Mouse (Mus musculus): ENCODE measurements at regions not wholly inside any gene's neighbourhood (a gene's known extent, or its start where the extent isn't known, plus 50 kb on each side); places are given as distances from the start of the nearest gene placed in this dataset.
"Not testable (repeated sequence)": the region's sequence is repeated elsewhere in the genome, so short reads cannot be mapped to it uniquely, and the experiment has no call there.

- TF ChIP-seq MAX (IDR thresholded peaks at IDR 0.05) (no peak), FOSL1 (IDR thresholded peaks at IDR 0.05; ENCODE audit: insufficient read depth, low read length, poor library complexity, severe bottlenecking) (no peak), USF1 (IDR thresholded peaks at IDR 0.05; ENCODE audit: low read depth) (no peak), MYOG (IDR thresholded peaks at IDR 0.05; ENCODE audit: control insufficient read depth, extremely low read depth, insufficient read length) (no peak), CTCF (IDR thresholded peaks at IDR 0.05; ENCODE audit: control insufficient read depth, insufficient read depth, insufficient read length) (no peak), MYOD1 (IDR thresholded peaks at IDR 0.05; ENCODE audit: control insufficient read depth, insufficient read length, low read depth) (no peak), CEBPB (IDR thresholded peaks at IDR 0.05; ENCODE audit: low read depth) (no peak)
- Histone ChIP-seq H3ac (ENCODE audit: control insufficient read depth, insufficient read length, low read depth) (no peak overlapping the region), H3K79me2 (ENCODE audit: control insufficient read depth, insufficient read depth) (no peaks in the 10 kb centered on the region), H3K79me3 (ENCODE audit: low read depth) (no peaks in the 10 kb centered on the region), H3K27me3 (ENCODE audit: control insufficient read depth, insufficient read depth, insufficient read length) (no peaks in the 10 kb centered on the region), H3K36me3 (ENCODE audit: control insufficient read depth, insufficient read depth) (no peaks in the 10 kb centered on the region), H3K4me3 (ENCODE audit: insufficient read depth, poor library complexity, severe bottlenecking) (no peak overlapping the region)
Observed at GRCm38 (mm10) chr10:108111398-108111797, 50.6 kb upstream of the Ppp1r12a start.

GRCm38 (mm10) chr10:108110891-108111290 lies 51.1 kb upstream of the Ppp1r12a start:
- Histone ChIP-seq H3K36me3 (ENCODE audit: control insufficient read depth, insufficient read depth) (no peaks in the 10 kb centered on the region), H3K27me3 (ENCODE audit: control insufficient read depth, insufficient read depth, insufficient read length) (no peaks in the 10 kb centered on the region), H3K79me2 (ENCODE audit: control insufficient read depth, insufficient read depth) (no peaks in the 10 kb centered on the region), H3K4me3 (ENCODE audit: insufficient read depth, poor library complexity, severe bottlenecking) (no peak overlapping the region), H3ac (ENCODE audit: control insufficient read depth, insufficient read length, low read depth) (no peak overlapping the region), H3K79me3 (ENCODE audit: low read depth) (no peaks in the 10 kb centered on the region)
- TF ChIP-seq MYOD1 (IDR thresholded peaks at IDR 0.05; ENCODE audit: control insufficient read depth, insufficient read length, low read depth) (no peak), USF1 (IDR thresholded peaks at IDR 0.05; ENCODE audit: low read depth) (no peak), FOSL1 (IDR thresholded peaks at IDR 0.05; ENCODE audit: insufficient read depth, low read length, poor library complexity, severe bottlenecking) (no peak), CTCF (IDR thresholded peaks at IDR 0.05; ENCODE audit: control insufficient read depth, insufficient read depth, insufficient read length) (no peak), MYOG (IDR thresholded peaks at IDR 0.05; ENCODE audit: control insufficient read depth, extremely low read depth, insufficient read length) (no peak), CEBPB (IDR thresholded peaks at IDR 0.05; ENCODE audit: low read depth) (no peak), MAX (IDR thresholded peaks at IDR 0.05) (no peak)

GRCm38 (mm10) chr10:108110197-108110596 lies 51.8 kb upstream of the Ppp1r12a start:
- Histone ChIP-seq H3K79me3 (ENCODE audit: low read depth) (no peaks in the 10 kb centered on the region), H3K79me2 (ENCODE audit: control insufficient read depth, insufficient read depth) (no peaks in the 10 kb centered on the region), H3K27me3 (ENCODE audit: control insufficient read depth, insufficient read depth, insufficient read length) (no peaks in the 10 kb centered on the region), H3K36me3 (ENCODE audit: control insufficient read depth, insufficient read depth) (no peaks in the 10 kb centered on the region), H3K4me3 (ENCODE audit: insufficient read depth, poor library complexity, severe bottlenecking) (no peak overlapping the region), H3ac (ENCODE audit: control insufficient read depth, insufficient read length, low read depth) (no peak overlapping the region)
- TF ChIP-seq MAX (IDR thresholded peaks at IDR 0.05) (no peak), CEBPB (IDR thresholded peaks at IDR 0.05; ENCODE audit: low read depth) (no peak), CTCF (IDR thresholded peaks at IDR 0.05; ENCODE audit: control insufficient read depth, insufficient read depth, insufficient read length) (no peak), FOSL1 (IDR thresholded peaks at IDR 0.05; ENCODE audit: insufficient read depth, low read length, poor library complexity, severe bottlenecking) (no peak), MYOD1 (IDR thresholded peaks at IDR 0.05; ENCODE audit: control insufficient read depth, insufficient read length, low read depth) (no peak), USF1 (IDR thresholded peaks at IDR 0.05; ENCODE audit: low read depth) (no peak), MYOG (IDR thresholded peaks at IDR 0.05; ENCODE audit: control insufficient read depth, extremely low read depth, insufficient read length) (no peak)

- not testable (repeated sequence) for H3K36me3 ChIP-seq (ENCODE audit: control insufficient read depth, insufficient read depth); H3ac ChIP-seq (ENCODE audit: control insufficient read depth, insufficient read length, low read depth); H3K79me2 ChIP-seq (ENCODE audit: control insufficient read depth, insufficient read depth); H3K4me3 ChIP-seq (ENCODE audit: insufficient read depth, poor library complexity, severe bottlenecking); H3K79me3 ChIP-seq (ENCODE audit: low read depth); H3K27me3 ChIP-seq (ENCODE audit: control insufficient read depth, insufficient read depth, insufficient read length)
Observed at GRCm38 (mm10) chr10:108108500-108108899, 53.5 kb upstream of the Ppp1r12a start.

GRCm38 (mm10) chr10:108101521-108101920 lies 60.5 kb upstream of the Ppp1r12a start:
- TF ChIP-seq MYOD1 (IDR thresholded peaks at IDR 0.05; ENCODE audit: control insufficient read depth, insufficient read length, low read depth) = no peak
- TF ChIP-seq FOSL1 (IDR thresholded peaks at IDR 0.05; ENCODE audit: insufficient read depth, low read length, poor library complexity, severe bottlenecking) = no peak
- H3K27me3 ChIP-seq (ENCODE audit: control insufficient read depth, insufficient read depth, insufficient read length) = no peaks in the 10 kb centered on the region
- H3ac ChIP-seq (ENCODE audit: control insufficient read depth, insufficient read length, low read depth) = no peak overlapping the region
- no peaks in the 10 kb centered on the region for H3K79me3 ChIP-seq (ENCODE audit: low read depth)
- no peaks in the 10 kb centered on the region for H3K36me3 ChIP-seq (ENCODE audit: control insufficient read depth, insufficient read depth)
- H3K79me2 ChIP-seq (ENCODE audit: control insufficient read depth, insufficient read depth) = no peaks in the 10 kb centered on the region
- no peak overlapping the region for H3K4me3 ChIP-seq (ENCODE audit: insufficient read depth, poor library complexity, severe bottlenecking)

- no peaks in the 10 kb centered on the region for H3K79me3 ChIP-seq (ENCODE audit: low read depth)
- H3K4me3 ChIP-seq (ENCODE audit: insufficient read depth, poor library complexity, severe bottlenecking) = no peak overlapping the region
- H3K27me3 ChIP-seq (ENCODE audit: control insufficient read depth, insufficient read depth, insufficient read length) = no peaks in the 10 kb centered on the region
- H3ac ChIP-seq (ENCODE audit: control insufficient read depth, insufficient read length, low read depth) = no peak overlapping the region
- no peaks in the 10 kb centered on the region for H3K36me3 ChIP-seq (ENCODE audit: control insufficient read depth, insufficient read depth)
- TF ChIP-seq USF1 (IDR thresholded peaks at IDR 0.05; ENCODE audit: low read depth) (no peak), FOSL1 (IDR thresholded peaks at IDR 0.05; ENCODE audit: insufficient read depth, low read length, poor library complexity, severe bottlenecking) (no peak)
- no peaks in the 10 kb centered on the region for H3K79me2 ChIP-seq (ENCODE audit: control insufficient read depth, insufficient read depth)
Observed at GRCm38 (mm10) chr10:108093043-108093442, 69.0 kb upstream of the Ppp1r12a start.

Measured in C2C12 (cell line).